Mouse (Mus musculus) c-Kit-positive CD71-negative TER-119-negative erythroid progenitor cells, embryonic 14.5 days (primary cell): Measurements from ENCODE around the gene Coq10a.
A peak's percentile ranks its signal among the peaks of the same experiment; 100 is the strongest.
"Not testable (repeated sequence)": the region's sequence is repeated elsewhere in the genome, so short reads cannot be mapped to it uniquely, and the experiment has no call there.

ENCODE experiments used
- DNase-seq: peaks from one replicate; pipeline ENCODE4 v3.0.0-alpha.2; 2013; ENCODE audit warnings: low read depth

Coq10a gene

DNA sequence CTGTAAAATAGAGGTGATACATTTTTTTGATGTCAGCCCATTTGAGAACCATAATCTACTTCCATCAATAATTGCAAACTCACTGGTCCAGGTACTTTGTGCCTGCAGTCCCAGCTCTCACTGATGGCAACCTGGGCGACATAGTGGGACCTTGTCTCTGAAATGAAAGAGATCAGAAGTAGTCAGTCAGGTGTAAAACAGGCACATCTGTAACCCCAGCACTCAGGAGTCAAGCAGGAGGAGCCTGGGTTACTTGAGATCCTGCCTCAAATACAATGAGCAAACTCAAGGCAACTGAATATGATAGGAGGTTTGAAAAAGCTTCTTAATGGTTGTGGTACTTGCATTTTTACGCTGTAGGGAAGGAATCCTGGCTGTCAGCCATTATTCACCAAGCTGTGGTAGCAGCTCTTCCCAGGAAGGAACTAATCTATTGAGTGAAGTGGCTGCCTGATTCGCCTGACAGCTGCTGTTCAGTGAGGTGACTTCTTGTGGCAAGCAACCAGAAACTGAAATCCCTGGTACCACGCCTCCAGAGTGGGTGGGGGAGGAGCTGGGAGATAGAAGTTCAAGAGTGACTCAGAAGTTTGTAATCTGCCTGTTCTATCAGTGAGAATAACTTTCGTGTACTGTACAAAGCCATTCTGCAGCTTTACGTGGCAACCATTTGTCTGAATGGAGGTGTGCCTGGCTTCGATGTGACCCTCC lies 24.1 kb downstream of the Coq10a start:
- peak; percentile 87 for DNase-seq

DNA sequence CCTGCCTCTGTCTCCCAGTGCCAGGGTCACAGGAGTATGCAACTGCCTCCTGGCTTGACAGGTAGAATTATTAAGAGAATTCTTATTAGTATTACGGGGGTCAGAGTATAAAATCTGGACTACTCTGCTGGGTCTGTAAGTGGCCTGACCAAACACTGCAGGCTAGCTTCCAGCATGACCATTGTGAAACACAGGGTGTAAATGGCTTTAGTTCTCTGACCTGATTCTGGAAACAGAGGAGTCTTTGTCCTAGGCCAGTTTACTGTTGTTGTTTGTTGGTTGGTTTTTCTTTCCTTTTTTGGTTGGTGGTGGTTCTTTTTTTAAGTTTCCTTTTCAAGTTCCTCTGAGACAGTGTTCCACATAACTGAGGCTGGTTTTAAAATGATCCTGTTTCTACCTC lies 25.4 kb downstream of the Coq10a start:
- DNase-seq, result no peak

DNA sequence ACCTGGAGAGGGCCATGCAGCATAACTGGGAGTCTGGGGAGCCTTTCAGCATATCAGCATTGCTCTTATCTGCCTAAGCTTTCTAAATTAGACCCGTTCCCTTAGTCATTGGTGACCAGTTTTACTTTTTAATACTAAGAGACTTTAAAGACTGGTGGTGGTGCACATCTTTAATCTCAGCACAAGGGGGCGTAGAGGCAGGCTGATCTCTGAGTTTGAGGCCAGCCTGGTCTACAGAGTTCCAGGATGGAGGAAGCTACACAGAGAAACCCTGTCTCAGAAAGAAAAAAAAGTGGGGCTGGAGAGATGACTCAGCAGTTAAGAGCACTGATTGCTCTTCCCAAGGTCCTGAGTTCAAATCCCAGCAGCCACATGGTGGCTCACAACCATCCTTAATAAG lies 28.5 kb downstream of the Coq10a start:
- no peak for DNase-seq

DNA sequence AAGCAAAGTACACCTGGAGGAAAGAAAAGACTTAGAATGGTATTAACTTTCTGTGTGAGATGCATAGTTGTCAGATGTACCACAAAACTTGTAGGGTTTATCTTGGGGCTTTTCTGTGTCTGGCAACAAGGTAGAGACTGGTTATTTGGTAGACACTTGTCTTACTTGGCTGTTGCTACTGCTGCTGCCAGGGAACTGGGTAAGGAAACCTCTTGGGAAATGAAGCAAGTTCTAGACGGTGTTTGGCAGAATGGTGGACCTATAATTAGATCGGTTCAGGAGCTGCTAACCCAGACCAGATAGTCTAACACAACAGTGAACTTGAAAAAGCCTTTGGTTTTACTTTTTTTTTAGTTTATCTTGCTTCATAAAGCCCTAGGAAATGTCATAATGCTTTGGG lies 29.8 kb downstream of the Coq10a start:
- no peak for DNase-seq

DNA sequence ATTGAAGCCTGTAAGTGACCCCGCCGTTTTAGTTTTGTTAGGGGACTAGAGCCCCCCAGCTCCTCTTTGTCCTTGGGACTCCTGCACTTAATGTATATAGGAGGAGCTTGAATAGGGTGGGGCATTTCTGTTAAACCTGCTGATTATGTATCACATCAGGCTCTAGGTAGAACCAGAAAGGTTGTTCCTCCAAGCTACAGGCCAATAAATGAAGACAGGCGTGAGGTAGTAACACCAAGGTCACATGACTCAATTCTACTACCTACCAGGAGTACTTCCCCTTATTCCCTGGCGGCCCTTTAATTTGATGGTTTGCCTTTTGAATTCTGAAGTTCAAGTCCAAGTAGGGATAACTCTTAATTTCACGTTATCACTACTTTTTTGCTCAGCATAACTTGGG lies 30.4 kb downstream of the Coq10a start:
- no peak for DNase-seq

DNA sequence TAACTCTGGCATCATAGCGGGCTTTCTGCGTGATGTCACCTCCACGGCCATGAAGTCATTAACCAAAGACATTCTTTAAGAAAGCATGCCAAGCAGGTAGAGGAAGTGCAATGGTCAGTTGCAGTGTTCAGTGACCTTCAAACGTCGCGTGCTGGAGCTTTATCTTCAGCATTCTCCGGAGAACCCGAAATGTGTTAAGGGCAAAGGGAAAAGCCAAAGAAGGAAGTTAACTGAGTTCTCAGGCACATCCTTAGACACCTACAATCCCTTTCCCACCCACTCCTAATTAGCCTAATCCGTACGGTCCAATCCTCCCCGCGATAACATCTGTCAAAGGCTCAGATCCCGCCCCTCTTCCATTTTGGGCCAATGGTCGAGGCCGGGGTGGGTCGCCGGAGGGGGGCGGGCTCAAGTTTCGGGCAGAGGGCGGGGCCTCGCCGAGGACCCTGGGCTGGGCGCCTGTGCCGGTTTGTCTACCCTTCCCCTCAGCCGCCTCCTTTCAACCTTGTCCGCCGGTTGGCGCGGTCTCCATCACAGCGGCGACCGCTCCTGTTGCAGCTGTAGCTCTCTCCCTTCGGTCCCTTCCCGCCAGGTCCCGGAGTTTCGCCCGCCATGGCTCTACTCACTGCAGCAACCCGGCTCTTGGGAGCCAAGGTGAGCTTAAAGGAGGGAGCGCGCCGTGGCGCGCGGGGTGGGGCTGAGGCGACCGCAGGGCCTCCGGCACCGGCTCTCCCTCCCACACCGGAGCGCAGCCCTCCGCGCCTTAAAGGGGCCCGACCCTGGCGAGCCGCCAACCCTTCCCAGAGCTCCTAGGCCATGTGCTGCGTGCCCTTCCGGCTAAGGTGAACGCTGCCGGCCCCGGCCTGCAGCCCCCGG lies 31.3 kb downstream of the Coq10a start, which contains the start of gene Cs:
Gene Cs (plus strand): TSS at position 429 of the 876 bp plus-strand sequence.
- peak; percentile 95 for DNase-seq

DNA sequence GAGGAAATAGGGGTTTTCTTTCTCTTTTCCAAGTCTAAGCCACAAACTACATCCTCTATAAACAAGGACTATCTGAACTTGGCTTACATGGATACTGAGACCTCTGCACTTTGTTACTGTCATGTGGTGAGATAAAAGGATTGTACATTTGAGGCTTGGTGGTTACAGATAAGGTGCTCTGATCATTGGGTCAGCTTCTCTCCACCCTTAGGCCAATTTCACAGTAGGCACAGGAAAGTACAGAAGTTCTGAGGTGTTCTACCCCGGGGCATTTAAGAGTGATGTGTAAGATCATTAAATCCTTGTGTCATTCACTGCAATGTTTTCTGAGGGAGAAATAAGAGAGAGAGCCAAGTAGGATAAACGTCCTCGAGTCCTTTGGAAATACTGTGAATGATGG lies 32.2 kb downstream of the Coq10a start:
- no peak for DNase-seq

DNA sequence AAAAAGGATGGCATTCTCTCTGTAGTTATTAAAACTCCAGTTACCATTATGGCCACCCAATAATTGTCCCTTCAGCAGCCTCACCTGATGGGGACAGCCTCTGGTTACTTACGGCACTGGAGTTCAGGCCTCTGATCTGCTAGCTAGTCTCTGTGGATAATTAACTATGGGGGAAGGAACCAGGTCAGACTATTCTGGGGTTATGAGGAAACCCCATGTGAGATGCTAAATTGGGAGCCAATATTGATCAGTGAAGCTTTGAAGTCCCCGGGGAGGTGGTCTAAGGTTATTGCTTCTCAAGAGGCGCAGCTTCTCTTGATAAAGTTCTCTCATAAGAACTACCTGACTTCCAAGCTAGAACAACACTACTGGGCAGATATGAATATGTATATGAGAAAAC lies 32.6 kb downstream of the Coq10a start:
- DNase-seq, result no peak

DNA sequence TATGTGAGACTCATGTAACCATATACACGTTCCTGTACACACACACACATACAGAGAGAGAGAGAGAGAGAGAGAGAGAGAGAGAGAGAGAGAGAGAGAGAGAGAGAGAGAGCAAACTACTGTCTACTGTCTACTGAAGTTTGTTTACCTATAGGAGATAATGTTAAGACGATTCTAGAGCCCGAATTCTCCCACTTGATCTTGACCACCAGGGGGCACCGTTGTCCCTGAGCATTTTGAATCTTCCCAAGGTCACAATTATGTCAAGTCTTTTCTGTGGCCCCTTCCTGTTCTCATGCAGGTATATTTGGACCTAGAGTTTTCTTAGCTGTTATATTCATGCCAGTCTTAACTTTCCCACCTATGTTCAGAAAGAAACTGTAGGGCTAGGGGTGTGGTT lies 33.2 kb downstream of the Coq10a start:
- DNase-seq, result peak; percentile 85

DNA sequence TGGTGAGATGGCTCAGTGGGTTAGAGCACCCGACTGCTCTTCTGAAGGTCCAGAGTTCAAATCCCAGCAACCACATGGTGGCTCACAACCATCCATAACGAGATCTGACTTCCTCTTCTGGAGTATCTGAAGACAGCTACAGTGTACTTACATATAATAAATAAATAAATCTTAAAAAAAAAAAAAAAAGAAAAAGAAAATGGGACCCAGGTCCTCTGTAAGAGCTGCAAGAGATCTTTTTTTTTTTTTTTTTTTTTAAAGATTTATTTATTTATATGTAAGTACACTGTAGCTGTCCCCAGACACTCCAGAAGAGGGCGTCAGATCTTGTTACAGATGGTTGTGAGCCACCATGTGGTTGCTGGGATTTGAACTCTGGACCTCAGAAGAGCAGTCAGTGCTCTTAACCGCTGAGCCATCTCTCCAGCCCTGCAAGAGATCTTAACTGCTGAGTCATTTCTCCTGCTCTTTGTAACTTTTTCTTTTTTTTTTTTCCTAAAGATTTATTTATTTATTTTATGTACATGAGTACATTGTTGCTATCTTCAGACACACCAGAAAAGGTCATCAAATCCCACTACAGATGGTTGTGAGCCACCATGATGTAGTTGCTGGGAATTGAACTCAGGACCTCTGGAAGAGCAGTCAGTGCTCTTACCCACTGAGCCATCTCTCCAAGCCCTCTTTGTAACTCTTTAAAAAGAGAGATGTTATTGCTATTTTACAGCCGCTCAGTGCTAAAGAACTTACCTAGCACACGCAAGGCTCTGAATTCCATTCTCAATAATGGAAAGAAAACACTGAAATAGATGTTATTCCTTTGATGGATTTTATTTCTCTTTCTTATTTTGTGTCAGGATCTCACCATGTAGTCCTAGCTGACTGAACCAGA lies 36.2 kb downstream of the Coq10a start:
- DNase-seq, result not testable (repeated sequence)

DNA sequence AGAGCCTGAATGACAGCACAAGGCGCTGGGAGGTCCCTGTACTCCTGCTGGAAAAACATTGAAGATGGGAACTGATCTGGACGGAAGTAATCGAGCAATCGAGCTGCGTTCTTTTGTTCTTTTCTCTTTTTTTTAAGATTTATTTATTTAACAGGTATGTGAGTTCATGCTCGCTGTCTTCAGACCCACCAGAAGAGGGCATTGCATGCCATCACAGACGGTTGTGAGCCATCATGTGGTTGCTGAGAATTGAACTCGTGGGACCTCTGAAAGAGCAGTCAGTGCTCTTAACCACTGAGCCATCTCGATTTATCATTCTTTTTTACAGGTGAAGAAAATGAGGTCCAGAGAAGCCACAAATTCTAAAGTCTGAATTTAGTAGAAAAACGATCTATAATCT lies 41.2 kb downstream of the Coq10a start:
- no peak for DNase-seq

DNA sequence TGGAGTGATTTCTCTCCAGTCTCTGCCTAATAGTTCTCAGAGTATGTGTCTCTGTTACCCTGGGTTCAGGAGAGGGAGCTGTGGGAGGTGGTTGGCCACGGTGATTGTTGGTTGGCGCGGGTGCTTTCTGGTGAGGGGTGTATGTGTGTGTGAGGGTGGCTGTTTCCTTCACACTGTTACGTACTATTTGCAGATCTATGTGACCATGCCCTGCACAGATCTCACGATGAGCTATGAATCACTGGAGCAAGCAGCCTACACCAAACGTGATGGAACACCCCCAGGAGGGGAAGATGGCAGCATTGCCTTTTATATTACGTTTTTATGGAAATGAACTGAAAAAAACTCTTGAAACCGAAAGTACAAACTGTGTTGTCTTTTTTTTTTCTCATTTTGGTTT lies 42.0 kb downstream of the Coq10a start:
- DNase-seq, result no peak

DNA sequence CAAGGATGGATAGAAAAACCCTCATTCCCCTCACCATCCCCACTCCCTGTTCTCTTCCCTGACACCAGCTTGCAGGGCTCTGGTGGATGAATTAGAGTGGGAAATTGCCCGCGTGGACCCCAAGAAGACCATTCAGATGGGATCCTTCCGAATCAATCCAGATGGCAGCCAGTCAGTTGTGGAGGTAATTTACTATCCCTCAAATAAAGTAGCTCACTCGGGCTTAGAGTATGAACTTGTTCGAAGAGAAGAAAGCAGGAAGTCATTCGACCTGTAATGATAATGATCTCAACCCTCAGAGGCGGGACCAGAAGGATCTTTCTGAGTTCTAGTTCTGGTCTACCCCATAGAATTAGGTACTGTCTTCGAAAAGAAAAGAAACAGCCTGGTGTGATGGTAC lies 45.3 kb downstream of the Coq10a start:
- DNase-seq, result no peak

DNA sequence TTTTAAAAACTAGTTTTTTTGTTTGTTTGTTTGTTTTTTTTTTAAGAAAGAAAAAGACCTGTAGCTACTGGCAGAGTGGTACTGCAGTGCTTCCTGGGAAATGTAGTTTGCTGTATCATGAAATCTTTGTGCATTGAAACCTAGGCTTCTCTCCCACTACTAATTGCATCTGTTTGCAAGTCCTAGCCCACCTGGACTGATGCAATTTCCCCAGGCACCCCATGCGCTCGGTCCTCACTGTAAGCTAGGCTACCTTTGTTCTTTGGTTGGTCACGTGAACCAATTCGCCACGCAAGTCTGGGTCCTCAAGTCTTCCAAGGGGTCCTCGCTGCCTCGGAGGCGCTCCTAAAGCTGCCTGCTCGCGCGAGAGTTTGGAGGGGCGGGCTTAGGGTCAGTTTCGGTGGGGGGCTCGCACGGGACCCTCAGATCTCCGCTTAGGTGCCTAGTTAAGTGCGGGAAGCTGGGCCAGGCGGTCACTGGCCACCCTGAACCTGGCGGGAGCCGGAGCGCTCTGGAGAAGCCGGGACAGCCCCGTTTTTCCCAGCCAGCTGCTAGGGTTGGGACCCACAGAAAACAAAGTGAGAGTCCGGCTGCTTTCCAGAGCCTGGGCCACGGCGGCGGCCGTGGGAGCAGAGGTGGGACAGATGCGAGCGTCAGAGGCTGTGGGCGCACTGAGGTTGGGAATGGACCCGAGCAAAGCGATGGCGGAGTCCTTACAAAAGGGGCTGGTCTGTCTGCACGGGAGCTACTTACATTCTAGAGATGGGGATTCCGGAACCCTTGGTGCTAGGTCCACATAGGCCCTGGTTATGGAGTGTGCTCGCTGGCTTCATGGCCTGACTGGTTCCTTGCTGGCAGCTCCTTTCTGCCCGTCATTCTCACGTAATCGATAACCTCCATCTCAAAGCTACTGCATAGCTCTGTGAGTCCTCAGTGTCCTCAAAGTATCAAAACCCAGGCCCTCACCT lies 46.4 kb downstream of the Coq10a start, which contains the start of gene Cnpy2:
Gene Cnpy2 (plus strand): TSS at position 319 of the 968 bp plus-strand sequence.
- peak; percentile 77 for DNase-seq

DNA sequence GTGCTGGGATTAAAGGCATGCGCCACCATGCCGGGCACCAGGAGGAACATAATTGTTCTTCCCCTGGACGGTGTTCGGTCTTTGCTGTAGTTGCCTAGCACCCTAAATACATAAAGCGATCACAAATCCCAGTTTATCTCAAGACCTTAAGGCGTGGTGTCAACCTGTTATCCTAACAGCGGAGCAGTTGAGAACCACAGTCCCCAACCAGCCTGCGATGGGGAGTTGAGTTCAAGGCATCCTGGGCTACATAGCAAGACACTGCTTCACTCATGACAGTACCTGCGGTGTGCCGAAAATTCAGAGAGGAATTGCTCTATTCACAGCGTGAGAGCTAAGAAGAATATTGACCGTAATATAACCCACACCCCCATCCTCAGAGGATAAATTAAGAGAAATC lies 47.2 kb downstream of the Coq10a start:
- DNase-seq, result no peak

DNA sequence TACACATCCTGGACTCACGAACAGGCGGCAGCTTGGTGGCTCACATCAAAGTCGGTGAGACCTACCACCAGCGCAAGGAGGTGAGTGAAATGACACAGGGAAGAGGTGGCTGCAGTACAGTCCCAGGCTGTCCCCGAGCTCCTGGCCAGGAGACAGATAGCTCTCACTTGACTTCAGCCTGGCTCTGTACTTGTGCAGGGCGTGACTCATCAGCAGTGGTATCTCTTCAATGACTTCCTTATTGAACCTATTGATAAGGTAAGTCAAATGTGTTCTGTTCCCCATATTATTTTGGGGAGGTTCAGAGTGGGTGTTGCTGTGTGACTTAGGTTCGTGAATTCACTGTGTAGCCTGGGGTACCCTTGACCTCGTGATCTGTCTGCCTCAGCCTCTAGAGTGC lies 53.2 kb downstream of the Coq10a start:
- no peak for DNase-seq
